Mouse (Mus musculus): ENCODE measurements at regions not wholly inside any gene's neighbourhood (a gene's known extent, or its start where the extent isn't known, plus 50 kb on each side); places are given as distances from the start of the nearest gene placed in this dataset.

- TF ChIP-seq POLR2A (IDR thresholded peaks at IDR 0.05; ENCODE audit: borderline replicate concordance, extremely low read depth, low read depth, low read length) (no peak), CTCF (IDR thresholded peaks at IDR 0.05; ENCODE audit: insufficient read depth, low read length) (no peak)
Measured at GRCm38 (mm10) chr1:4671237-4672019, 136.3 kb upstream of the Gm37988 start.

All from lung, adult 2 months (tissue).